Mouse (Mus musculus) thymus, adult 2 months (tissue): Measurements from ENCODE around the gene Ccdc65. TPM values are rescaled to one million over a fixed set of nuclear protein-coding genes. Genes with fewer than 3 reads are reported as not detected.

ENCODE experiments used
- DNase-seq: peaks from one replicate; pipeline ENCODE4 v3.0.0; 2021
- H3K27ac ChIP-seq: fragments of 200-500 bp; 2 replicates; pipeline ENCODE4 v1.5.1; 2012; ENCODE audit warnings: low read length, control low read depth; ENCODE audit not compliant: control insufficient read depth, insufficient read depth
- H3K27me3 ChIP-seq: fragments of 200-500 bp; 2 replicates; pipeline ENCODE4 v1.6.1; 2012; ENCODE audit warnings: mild to moderate bottlenecking, low read length, moderate library complexity, mixed read lengths; ENCODE audit not compliant: control insufficient read depth, insufficient read depth
- H3K36me3 ChIP-seq: fragments of 200-500 bp; 2 replicates; pipeline ENCODE4 v1.6.1; 2012; ENCODE audit warnings: mild to moderate bottlenecking, low read length, moderate library complexity; ENCODE audit not compliant: control insufficient read depth, insufficient read depth
- H3K4me1 ChIP-seq: fragments of 200-500 bp; replicated peaks from 2 replicates; pipeline ENCODE4 v1.6.1; 2012; ENCODE audit warnings: low read length; ENCODE audit not compliant: control insufficient read depth, insufficient read depth
- H3K4me3 ChIP-seq: fragments of 200-500 bp; 2 replicates; pipeline ENCODE4 v1.5.1; 2012; ENCODE audit warnings: mild to moderate bottlenecking, low read length, control low read depth, moderate library complexity; ENCODE audit not compliant: control insufficient read depth, insufficient read depth
- CTCF ChIP-seq: fragments of 200-500 bp; IDR thresholded peaks from 2 replicates; pipeline ENCODE4 v1.5.1; 2012; ENCODE audit warnings: mild to moderate bottlenecking, control low read depth, low read length, moderate library complexity, borderline replicate concordance; ENCODE audit not compliant: control insufficient read depth, poor library complexity, insufficient read depth; ENCODE audit errors: extremely low read depth
- POLR2A ChIP-seq: fragments of 200-500 bp; IDR thresholded peaks from 2 replicates; pipeline ENCODE4 v1.6.1; 2012; ENCODE audit warnings: mild to moderate bottlenecking, low read length, control low read depth, moderate library complexity; ENCODE audit not compliant: control insufficient read depth, poor library complexity, insufficient read depth; ENCODE audit errors: extremely low read depth
- WGBS: fragments of 180-500 bp; shearing (Covaris S2); methylation state at CpG from one replicate; pipeline ENCODE4 v1.1.7; 2018; 5-methylcytosine and 5-hydroxymethylcytosine counted together
- polyA plus RNA-seq: library from polyadenylated mRNA; depleted of rRNA; stranded (reverse); fragments of >200 nt; gene quantifications from 2 replicates; pipeline ENCODE4 v1.2.3, GENCODE M21; 2012

The Ccdc65 gene
- polyA plus RNA-seq, 1 experiment, result 0.04 TPM

- no peak for DNase-seq
- peaks cover 5% of the 10 kb centered on the region for H3K27me3 ChIP-seq
- no peak overlapping the region for H3K27ac ChIP-seq
- no peak overlapping the region for H3K4me3 ChIP-seq
- no peaks in the 10 kb centered on the region for H3K36me3 ChIP-seq
- no peak for TF ChIP-seq CTCF
- no peak for TF ChIP-seq POLR2A
- H3K4me1 ChIP-seq, result peaks cover 30% of the 10 kb centered on the region
- 88% methylated on average over 7 of the region's 7 CpGs for WGBS
Observed at GRCm38 (mm10) chr15:98726746-98727145, 18.7 kb downstream of the Ccdc65 start.

- Histone ChIP-seq H3K4me3 (peak within 1 kb of the TSS; percentile 67), H3K36me3 (no peaks in the 10 kb centered on the region), H3K4me1 (peaks cover 26% of the 10 kb centered on the region), H3K27ac (no peak within 1 kb of the TSS), H3K27me3 (peaks cover 5% of the 10 kb centered on the region)
- 1% methylated on average over 39 of the region's 39 CpGs for WGBS
- TF ChIP-seq POLR2A, result no peak
- TF ChIP-seq CTCF, result no peak
- no peak for DNase-seq
Observed at GRCm38 (mm10) chr15:98727443-98728321, 19.7 kb downstream of the Ccdc65 start, which contains the start of gene Fkbp11. TSS of gene Fkbp11 (minus strand) at chr15:98728198.

GRCm38 (mm10) chr15:98728366-98728765, 20.4 kb downstream of the Ccdc65 start:
- Histone ChIP-seq H3K27me3 (peaks cover 5% of the 10 kb centered on the region), H3K4me3 (no peak overlapping the region; the same call in 1 of the 2 replicates), H3K36me3 (no peaks in the 10 kb centered on the region), H3K4me1 (peaks cover 21% of the 10 kb centered on the region), H3K27ac (no peak overlapping the region)
- TF ChIP-seq CTCF (no peak), POLR2A (no peak)
- no peak for DNase-seq
- WGBS, result 31% methylated on average over 9 of the region's 9 CpGs

- WGBS, result 46% methylated on average over 7 of the region's 7 CpGs
- no peak for TF ChIP-seq CTCF
- TF ChIP-seq POLR2A, result no peak
- H3K27ac ChIP-seq, result no peak overlapping the region
- H3K27me3 ChIP-seq, result peaks cover 5% of the 10 kb centered on the region
- peaks cover 15% of the 10 kb centered on the region for H3K4me1 ChIP-seq
- H3K36me3 ChIP-seq, result no peaks in the 10 kb centered on the region
- no peak overlapping the region for H3K4me3 ChIP-seq
- no peak for DNase-seq
Observed at GRCm38 (mm10) chr15:98729791-98730545, 22.0 kb downstream of the Ccdc65 start.

DNA sequence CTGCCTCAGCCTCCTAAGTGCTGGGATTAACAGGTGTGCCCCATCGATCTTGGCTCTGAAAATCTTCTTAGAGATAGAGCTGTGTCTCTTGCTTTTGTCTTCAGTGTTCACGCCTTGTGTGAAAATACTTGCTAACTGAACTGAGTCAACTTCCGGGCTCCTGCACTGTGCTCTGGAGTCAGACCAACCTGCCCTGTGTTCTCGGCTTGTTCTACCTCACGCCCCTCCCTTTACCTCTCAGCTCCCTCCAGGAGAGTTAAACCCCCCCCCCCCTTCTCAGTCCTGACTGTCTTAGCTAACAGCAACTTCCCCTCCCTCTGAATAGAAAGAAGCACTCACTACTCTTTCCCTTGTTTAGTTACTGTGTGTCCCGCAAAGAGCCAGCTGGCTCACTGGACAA, 22.8 kb downstream of the Ccdc65 start:
- Histone ChIP-seq H3K27ac (no peak overlapping the region), H3K4me3 (no peak overlapping the region), H3K4me1 (peaks cover 15% of the 10 kb centered on the region), H3K36me3 (peaks cover 1% of the 10 kb centered on the region; the same call in 1 of the 2 replicates), H3K27me3 (peaks cover 5% of the 10 kb centered on the region)
- DNase-seq, result no peak
- TF ChIP-seq CTCF (no peak), POLR2A (no peak)
- WGBS, result 42% methylated on average over 6 of the region's 6 CpGs

DNA sequence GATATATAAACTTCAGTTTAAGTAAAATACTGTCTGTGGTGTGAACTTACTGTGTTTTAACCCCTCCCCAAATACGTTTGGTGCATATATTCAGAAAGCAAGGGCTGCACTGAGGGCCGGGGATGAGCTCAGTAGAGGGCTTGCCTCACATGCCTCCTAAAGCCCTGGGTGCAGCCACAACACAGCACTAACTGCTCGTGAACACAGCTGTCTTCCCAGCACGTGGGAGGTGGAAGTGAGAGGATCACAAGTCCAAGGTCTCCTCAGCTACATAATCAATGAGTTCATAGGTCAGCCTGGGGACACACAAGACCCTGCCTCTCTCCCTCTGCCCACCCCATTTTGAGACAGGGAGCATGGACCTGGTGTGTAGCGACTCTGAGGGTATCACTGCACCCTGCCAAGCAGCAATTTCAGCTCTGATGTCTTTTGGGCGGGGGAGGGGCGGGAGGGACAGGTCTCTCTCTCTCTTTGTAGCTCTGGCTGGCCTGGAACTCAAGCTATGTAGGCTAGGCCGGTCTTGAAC, 24.1 kb downstream of the Ccdc65 start:
- H3K36me3 ChIP-seq, result peaks cover 7% of the 10 kb centered on the region
- DNase-seq, result no peak
- peaks cover 5% of the 10 kb centered on the region for H3K27me3 ChIP-seq
- peaks cover 15% of the 10 kb centered on the region for H3K4me1 ChIP-seq
- no peak overlapping the region; the same call in 1 of the 2 replicates for H3K27ac ChIP-seq
- TF ChIP-seq POLR2A, result no peak
- no peak for TF ChIP-seq CTCF
- WGBS, result 74% methylated on average over 8 of the region's 8 CpGs
- no peak overlapping the region for H3K4me3 ChIP-seq
